Mouse (Mus musculus) testis, adult 2 months (tissue): ENCODE results near the gene Zfp1.

Experiments
- CTCF ChIP-seq: fragments of 200-500 bp; IDR thresholded peaks from 2 replicates; pipeline ENCODE4 v1.5.1; 2012; ENCODE audit warnings: low read depth, mild to moderate bottlenecking, inconsistent platforms, low read length, moderate library complexity; ENCODE audit not compliant: control insufficient read depth, insufficient read depth, insufficient replicate concordance
- POLR2A ChIP-seq: fragments of 200-500 bp; IDR thresholded peaks from 2 replicates; pipeline ENCODE4 v1.6.1; 2012; ENCODE audit warnings: low read depth, mild to moderate bottlenecking, inconsistent platforms, low read length, moderate library complexity; ENCODE audit not compliant: control insufficient read depth

GRCm38 (mm10) chr8:111628894-111629501 is 14.2 kb upstream of the Zfp1 start:
- no peak for TF ChIP-seq CTCF
- no peak for TF ChIP-seq POLR2A
